Mouse (Mus musculus) layer of hippocampus, postnatal 14 days (tissue): Measurements from ENCODE around the gene Olfr1360. TPM values are rescaled to one million over a fixed set of nuclear protein-coding genes. Genes with fewer than 3 reads are reported as not detected.
"Not testable (repeated sequence)": the region's sequence is repeated elsewhere in the genome, so short reads cannot be mapped to it uniquely, and the experiment has no call there.

ENCODE experiments used
- DNase-seq, 2 experiments: peaks; one replicate each; pipeline ENCODE4 v3.0.0; 2021 to 2022; ENCODE audit warnings: low spot score in 2 of 2, mixed read lengths in 1 of 2
- long read RNA-seq, 2 experiments: library from polyadenylated mRNA; stranded (forward); transcript quantifications; one replicate each; pipeline ENCODE4 v2.0.0; 2021
- total RNA-seq, 2 experiments: library from RNA; stranded (reverse); gene quantifications; 2 replicates each; pipeline ENCODE4 v1.2.3; 2021

Gene Olfr1360
- not detected for total RNA-seq
- long read RNA-seq, experiment 1: 0 reads
- long read RNA-seq, experiment 2: 0 reads

DNA sequence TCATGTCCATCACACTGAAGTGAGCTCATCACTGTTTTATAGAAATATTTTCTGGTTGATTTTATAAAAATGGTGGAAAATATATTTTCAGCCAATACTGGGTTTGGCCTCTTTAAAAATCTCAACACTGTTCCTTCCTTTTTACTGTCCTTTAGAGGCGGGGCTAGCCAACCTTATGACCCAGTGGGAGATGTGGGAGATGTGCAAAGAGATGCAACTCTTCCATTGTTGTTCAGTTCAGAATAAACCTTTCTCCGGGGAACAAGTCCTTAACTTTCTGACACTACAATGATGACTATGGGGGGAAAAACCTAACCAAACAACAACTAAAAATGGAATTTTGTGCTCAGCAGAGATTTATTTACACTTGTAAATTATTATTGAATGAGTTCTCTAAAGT, at the start of gene Olfr1360:
TSS of gene Olfr1360 (minus strand) at position 101 of the 400 bp plus-strand sequence.
- no peak for DNase-seq

DNA sequence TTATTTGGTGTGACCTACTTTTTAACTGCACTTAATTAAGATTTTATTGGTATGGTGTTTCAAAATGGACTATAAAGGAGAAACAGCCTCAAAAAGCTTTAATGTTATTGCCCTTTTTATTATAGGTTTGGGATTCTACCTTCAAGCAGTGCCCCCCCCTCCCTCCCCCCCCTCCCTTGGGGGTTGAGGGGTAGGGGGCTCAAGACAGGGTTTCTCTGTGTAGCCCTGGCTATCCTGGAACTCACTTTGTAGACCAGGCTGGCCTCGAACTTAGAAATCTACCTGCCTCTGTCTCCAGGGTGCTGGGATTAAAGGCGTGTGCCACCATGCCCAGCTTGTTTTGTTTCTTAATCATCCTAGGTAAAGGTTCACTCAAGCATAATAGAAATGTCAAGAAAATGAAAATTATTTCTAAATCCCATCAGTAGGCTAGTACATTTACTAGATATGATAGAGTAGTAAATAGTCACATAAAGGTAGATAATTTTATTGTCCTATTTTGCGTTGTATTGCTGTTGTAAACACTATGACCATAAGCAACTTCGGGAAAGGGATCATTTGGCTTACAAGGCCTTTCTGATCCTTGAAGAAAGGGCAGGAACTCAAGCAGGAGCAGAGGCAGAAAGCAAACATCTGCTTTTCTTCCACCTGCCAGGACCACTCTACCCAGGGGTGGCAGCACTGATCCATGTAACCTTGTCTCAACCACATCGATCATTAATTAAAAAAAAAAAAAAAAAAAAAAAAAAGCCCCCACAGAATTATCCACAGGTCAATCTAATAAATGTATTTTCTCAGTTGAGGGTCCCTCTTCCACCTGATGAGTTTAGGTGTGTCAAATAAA, 46.0 kb upstream of the Olfr1360 start:
- no peak for DNase-seq

DNA sequence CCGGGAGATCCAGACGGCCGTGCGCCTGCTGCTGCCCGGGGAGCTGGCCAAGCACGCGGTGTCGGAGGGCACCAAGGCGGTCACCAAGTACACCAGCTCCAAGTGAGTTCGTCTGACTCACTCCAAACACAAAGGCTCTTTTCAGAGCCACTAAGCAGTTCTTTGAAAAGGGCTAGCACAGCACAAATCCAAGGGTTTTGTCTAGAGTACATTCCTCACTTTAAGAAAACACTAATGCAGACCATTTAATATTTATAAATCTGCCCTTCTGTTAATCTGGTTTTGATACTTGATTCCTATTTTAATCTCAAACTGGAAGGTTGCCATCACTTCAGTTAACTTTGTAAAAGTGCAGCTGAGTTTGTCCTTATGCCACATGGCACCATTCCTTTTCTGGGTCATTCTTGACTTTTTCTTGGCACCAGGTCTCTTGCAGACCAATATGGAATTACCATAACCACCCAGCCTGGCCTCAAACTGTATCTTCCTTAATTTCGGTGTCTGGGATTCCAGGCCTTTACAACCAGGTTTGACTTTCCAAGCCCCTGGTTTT, 45.2 kb upstream of the Olfr1360 start:
- DNase-seq: peak in 1 of 2 experiments; percentile 10

DNA sequence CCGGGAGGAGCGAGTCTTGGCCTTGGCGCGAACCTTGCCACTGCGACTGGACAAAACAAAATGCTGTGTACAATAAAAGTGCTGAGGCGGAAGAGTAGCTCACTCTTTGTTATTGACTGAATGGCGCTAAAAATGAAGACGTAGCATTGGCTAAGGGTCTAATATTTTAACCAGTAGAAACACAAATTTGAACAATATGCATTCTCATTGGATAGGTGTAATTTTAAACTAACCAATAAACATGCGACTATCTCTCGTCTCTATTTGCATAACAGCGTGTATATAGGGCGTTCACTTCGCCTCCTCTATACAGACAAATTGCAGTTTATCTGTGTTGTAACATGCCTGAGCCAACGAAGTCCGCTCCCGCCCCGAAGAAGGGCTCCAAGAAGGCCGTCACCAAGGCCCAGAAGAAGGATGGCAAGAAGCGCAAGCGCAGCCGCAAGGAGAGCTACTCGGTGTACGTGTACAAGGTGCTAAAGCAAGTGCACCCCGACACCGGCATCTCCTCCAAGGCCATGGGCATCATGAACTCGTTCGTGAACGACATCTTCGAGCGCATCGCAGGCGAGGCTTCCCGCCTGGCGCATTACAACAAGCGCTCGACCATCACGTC, 44.7 kb upstream of the Olfr1360 start, which contains the start of gene Hist1h2bm:
TSS of gene Hist1h2bm (plus strand) at position 288 of the 616 bp plus-strand sequence.
- DNase-seq: peak; percentile 62 to 89

DNA sequence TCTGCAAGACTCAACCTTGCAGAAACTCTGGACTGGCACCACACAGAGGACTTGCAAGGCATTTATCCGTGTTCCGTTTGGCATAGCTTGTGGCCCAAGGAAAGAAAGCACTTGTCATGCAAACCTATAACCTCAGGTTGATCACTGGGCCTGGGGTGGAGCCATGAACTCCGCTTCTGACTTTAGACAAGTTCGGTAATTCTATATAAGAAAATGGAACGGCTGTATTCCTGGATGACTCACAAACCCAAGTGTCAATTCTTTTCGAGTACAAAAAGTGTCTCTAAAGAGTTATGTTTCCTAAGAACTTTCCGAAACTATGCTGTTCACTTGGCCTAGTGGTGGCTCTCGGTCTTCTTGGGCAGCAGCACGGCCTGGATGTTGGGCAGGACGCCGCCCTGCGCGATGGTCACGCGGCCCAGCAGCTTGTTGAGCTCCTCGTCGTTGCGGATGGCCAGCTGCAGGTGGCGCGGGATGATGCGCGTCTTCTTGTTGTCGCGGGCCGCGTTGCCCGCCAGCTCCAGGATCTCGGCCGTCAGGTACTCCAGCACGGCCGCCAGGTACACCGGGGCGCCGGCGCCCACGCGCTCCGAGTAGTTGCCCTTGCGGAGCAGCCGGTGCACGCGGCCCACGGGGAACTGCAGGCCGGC, 44.0 kb upstream of the Olfr1360 start:
- not testable (repeated sequence) for DNase-seq

DNA sequence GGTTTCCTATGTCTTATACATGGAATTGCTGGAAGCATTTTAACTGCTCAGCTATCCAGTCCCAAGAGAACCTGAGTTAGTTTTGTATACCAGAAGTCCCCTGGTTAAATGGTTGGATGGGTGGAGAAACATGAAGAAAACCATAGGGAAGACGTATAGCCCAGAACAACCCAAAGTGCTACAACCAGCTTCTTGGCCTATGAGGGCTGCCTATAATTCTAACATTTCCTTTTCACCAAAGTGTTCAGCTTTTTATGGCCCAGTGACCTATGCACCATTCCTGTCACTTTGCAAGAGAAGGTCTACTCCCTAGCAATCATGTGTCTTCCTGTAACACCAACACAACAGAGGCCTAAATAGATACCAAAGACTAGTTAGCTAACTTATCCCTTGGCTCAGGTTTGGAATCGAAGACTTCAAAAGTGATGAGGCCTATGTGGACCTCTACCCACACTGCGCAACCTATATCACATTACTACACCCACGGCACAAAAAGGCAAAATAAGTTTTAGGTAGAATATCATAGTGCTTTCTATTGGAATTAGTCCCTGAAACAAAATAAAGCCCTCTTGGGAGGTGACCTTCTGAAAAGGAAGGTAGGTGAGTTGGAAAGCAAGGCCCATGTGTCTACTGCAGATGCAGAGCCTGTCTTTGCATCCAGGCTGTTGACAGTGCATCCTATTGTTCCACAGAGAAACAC, 41.3 kb upstream of the Olfr1360 start:
- no peak for DNase-seq

DNA sequence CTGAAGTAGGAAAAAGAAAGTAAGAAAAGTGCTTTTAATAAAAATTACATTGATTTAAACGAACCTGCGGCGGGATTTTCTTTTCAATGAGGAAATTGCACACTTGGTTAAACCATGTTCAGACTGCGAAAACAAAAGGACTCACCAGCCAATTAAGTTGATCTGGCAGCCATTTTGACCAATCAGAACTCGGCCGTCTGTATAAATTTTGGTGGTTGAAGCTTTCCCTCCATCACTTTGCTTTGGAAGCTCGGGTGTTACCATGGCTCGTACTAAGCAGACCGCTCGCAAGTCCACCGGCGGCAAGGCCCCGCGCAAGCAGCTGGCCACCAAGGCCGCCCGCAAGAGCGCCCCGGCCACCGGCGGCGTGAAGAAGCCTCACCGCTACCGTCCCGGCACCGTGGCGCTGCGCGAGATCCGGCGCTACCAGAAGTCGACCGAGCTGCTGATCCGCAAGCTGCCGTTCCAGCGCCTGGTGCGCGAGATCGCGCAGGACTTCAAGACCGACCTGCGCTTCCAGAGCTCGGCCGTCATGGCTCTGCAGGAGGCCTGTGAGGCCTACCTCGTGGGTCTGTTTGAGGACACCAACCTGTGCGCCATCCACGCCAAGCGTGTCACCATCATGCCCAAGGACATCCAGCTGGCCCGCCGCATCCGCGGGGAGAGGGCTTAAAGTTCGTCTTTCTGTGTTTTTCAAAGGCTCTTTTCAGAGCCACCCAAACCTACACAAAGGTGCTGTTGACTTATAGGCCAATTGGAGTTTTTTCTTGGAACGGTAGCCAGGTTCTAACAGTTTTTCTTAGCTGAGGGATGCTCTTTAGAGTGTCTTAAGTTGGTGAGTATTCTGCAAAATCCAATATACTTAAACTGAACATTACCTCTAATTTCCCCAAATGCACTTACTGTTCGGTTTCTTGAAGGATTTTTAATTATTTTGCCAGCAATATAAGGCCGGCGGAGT, 40.5 kb upstream of the Olfr1360 start, which contains the start of gene Hist1h3h:
TSS of gene Hist1h3h (plus strand) at position 263 of the 961 bp plus-strand sequence.
- DNase-seq: peak; percentile 82 to 94

DNA sequence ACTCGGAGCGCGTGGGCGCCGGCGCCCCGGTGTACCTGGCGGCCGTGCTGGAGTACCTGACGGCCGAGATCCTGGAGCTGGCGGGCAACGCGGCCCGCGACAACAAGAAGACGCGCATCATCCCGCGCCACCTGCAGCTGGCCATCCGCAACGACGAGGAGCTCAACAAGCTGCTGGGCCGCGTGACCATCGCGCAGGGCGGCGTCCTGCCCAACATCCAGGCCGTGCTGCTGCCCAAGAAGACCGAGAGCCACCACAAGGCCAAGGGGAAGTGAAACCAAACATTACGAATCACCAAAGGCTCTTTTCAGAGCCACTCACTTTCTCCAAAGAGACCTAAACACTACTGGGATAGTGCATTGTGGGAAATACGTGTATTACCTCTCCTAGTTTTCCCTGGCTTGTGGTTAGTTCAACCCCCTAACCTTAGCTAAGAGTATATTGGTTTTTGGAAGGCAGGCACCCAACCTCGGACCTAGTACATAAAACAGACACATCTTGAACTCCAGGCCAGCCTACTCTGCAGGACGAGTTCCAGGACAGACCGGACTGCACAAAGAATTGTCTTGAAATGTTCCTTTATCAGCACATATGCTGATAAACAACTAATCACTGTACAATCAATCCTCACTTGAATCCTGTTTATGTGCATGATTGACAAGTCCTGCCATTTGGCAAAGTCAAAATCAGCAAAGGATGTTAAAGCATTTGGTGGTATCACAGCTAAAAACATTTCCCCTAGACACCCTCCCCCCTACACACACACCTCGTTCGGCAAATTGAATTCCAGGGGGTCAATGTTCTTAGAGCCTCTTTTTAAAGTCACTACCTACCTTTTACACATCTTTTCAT, 39.6 kb upstream of the Olfr1360 start:
- peak; percentile 19 to 26 for DNase-seq

DNA sequence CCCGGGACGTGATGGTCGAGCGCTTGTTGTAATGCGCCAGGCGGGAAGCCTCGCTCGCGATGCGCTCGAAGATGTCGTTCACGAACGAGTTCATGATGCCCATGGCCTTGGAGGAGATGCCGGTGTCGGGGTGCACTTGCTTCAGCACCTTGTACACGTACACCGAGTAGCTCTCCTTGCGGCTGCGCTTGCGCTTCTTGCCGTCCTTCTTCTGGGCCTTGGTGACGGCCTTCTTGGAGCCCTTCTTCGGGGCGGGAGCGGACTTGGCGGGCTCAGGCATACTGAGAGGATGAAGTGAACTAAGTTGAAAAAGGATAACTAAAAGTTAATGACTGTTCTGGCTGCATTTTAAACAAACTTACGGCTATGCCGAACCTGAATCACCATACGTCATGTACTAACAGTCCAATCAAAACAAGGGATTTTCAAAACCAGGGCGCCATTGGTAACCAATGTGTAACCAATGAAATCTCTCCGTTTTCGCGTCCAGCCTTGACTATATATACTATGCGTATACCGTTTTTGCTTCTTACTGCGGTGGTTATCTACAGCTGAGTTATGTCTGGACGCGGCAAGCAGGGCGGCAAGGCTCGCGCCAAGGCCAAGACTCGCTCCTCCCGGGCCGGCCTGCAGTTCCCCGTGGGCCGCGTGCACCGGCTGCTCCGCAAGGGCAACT, 38.8 kb upstream of the Olfr1360 start, which contains the start of the genes Hist1h2bl and Hist1h2ai:
TSS of gene Hist1h2bl (minus strand) at position 280 of the 676 bp plus-strand sequence.
TSS of gene Hist1h2ai (plus strand) at position 559 of the 676 bp plus-strand sequence.
- DNase-seq: peak; percentile 72 to 96

DNA sequence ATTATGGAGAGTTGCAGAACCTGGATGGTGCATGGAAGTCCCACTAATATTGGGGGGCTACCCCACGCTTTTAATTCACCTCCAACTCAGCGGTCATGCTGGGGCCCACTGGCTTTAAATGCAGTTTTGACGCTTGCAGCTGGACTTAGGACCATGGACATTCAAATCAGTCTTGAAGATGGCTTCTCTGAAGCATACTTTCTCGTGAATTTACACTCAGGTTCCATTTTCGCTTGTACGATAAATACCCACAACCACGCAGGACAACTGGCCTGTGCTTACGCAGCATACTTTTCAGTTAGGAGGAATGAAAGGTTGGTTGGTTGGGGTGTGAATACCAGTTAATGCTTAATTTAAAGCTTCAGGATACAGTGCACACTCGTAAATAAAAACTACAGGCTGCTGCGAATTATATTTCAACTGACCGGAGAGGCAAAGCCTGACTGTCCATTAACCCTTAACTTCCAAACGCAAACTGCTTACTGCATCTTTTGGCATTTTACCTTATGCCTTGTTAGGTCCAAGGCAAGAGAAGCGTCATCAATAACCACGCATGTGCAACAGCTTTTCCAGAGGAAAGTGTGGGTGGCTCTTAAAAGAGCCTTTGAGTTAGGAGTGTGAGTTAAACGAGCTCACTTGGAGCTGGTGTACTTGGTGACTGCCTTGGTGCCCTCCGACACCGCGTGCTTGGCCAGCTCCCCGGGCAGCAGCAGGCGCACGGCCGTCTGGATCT, 38.1 kb upstream of the Olfr1360 start:
- peak; percentile 13 to 26 for DNase-seq

DNA sequence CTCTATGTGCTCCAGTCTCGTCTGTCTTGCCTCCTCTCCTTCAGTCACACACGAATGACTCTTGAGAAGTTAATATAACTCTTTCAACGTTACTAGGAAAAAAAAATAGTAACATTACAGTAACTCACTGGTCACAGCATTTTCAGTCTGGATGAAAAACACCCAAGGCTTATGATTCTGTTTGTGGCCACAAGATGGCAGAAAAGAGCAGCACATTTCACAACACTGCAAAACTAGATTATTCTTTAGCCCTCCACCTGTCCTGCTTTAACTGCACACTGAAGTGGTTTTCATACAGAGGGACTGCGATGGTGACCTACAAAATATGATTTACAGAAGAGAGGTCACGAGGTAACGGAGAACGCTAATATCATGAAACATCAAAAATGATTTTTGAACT, 37.5 kb upstream of the Olfr1360 start:
- peak; percentile 63 to 78 for DNase-seq

DNA sequence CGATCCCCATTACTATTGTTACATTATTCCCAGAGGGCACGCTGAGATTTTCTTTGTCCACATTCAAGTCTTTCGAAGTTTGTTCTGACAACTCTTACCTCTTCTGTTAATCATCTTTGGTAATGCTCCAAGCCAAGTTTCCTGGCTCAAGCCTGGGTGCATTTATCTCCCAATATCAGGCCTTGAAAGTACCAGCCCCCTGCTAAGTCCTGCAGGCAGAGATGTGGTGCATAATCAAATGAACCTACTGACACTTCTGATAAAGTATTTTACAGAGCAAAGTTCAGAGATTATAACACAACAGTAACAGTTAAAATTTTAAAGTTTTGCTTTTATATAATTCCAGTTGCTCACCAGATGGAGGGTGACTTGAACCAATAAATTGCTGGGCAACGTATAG, 34.5 kb upstream of the Olfr1360 start:
- no peak for DNase-seq

DNA sequence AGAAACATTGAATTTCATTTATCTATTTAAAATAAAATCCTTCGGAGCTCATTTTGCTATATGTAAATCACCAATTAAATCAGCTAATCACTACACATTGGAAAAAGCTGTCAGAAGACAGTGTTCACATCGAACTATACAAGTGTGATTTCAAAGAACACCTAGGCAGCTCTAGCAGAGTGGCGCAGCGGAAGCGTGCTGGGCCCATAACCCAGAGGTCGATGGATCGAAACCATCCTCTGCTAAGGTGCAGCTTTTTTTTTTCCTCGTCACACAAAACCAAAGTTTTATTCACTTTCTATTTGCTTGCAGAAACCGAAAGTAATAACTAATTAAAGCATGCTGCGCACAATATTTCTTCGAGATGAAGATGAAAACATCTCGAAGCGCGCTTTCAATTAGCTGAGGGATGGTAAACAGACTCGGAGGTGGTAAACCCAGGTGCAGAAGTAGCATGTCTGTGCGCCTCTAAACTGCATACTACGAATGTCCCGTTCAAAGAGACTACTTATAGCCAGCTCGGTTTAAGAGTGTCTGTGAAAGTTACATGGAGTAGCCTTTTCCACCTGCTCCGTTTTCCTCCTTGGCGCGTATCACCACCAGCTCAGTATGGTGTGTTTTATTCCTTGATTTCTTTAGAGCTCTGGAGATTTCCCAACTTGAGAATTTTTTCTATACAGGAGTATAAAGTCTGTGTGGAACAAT, 33.8 kb upstream of the Olfr1360 start:
- DNase-seq: peak; percentile 81 to 87

DNA sequence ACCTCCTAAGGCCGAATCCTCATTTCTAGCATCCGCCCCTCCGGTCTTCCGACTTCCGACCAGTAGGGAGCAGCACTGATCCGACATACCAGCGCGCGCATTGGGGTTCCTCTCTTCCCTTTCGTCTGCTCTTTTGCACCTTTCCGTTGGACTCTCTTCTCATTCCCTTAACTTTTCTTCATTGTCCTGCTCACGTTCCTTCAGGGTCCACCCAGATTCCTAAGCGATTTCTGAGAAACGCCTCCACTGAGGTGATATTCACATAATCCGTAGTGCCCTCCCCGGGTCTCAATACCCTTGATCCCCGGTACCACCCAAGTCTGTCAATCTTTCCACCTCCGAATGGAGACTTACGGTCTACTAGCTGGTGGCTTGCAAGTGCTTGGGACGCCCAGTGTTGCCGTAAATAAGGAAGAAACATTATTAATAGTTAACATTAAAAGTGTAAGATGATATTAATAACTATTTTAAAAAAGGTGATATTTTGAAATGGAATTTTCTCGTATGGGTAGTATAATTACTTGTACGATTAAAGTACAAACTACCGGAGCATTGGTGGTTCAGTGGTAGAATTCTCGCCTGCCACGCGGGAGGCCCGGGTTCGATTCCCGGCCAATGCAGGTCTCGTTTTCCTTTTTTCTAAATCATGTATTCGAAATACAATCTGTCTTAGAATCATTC, 33.0 kb upstream of the Olfr1360 start:
- peak; percentile 91 to 92 for DNase-seq

DNA sequence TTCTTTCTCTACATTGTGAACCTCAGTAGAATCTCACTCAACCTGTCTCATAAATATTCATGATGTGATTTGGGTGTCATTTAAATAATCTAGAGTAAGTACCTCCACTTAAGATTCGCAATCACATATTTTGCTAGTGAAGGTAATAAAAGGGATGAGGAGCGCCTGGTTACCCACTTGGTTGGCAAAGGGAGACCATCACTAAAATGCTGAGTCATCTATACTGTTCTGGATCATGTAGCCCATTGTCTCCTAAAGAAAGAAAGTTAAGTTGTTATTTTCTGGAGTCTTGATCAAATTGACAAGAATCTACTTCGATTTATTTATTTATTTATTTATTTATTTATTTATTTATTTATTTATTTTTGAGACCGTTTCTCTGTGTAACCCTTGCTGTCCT, 29.5 kb upstream of the Olfr1360 start:
- no peak for DNase-seq

DNA sequence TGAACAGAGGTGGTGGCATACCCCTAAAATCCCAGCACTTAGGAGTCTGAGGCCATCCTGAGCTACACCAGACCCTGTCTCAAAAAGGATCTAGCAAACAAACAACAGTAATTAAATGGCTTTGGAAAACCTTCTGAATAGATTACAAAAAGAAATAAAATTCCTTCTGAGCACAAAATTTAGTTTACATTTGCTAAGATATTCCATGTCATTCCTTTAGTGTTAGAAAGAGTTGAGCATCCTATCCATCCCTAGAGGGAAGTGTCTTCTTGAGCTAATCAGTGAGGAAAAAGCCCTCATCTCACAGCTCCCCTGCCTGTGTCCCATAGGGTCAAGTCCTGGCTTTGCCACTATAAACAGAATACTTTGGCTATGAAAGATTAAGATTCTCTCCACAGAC, 20.6 kb upstream of the Olfr1360 start, which contains the start of gene Olfr1359:
TSS of gene Olfr1359 (plus strand) at position 301 of the 400 bp plus-strand sequence.
- DNase-seq: no peak
